Mouse (Mus musculus) cortical plate, adult 2 months (tissue): Measurements from ENCODE around the gene Dyx1c1.

Experiments
- CTCF ChIP-seq: fragments of 200-500 bp; IDR thresholded peaks from 2 replicates; pipeline ENCODE4 v1.5.1; 2011; ENCODE audit warnings: mild to moderate bottlenecking, control low read depth, low read length; ENCODE audit not compliant: insufficient read depth; ENCODE audit errors: extremely low read depth
- POLR2A ChIP-seq: fragments of 200-500 bp; IDR thresholded peaks from 2 replicates; pipeline ENCODE4 v1.6.1; 2011; ENCODE audit warnings: mild to moderate bottlenecking, low read length, control low read depth; ENCODE audit not compliant: insufficient read depth; ENCODE audit errors: extremely low read depth

- TF ChIP-seq CTCF, result no peak
- TF ChIP-seq POLR2A, result no peak
These were observed 46.5 kb downstream of the Dyx1c1 start for GRCm38 (mm10) chr9:73005106-73005505.
